Mouse (Mus musculus): ENCODE data around the gene Hjurp. TPM values are rescaled to one million over a fixed set of nuclear protein-coding genes. Genes with fewer than 3 reads are reported as not detected.

The Hjurp gene
- polyA plus RNA-seq, 1 experiment from 2014 or later: 56.3 TPM

GRCm38 (mm10) chr1:88255989-88256754 is 21.3 kb downstream of the Hjurp start:
- no peak for DNase-seq (ENCODE audit: low spot score)
- H3K4me1 ChIP-seq (replicated peaks; ENCODE audit: insufficient read depth, low read length): peaks cover 11% of the 10 kb centered on the region
- no peak for TF ChIP-seq CTCF (IDR thresholded peaks at IDR 0.05; ENCODE audit: low read depth)
- ATAC-seq (replicated peaks; ENCODE audit: low FRiP score, low read depth): no peak
- 0 out of 2 replicates have a peak, but pooled peaks cover 3% of the 10 kb centered on the region for H3K9me3 ChIP-seq (replicated peaks; ENCODE audit: low read length)
- H3K4me2 ChIP-seq (ENCODE audit: low read length): no peak overlapping the region
- peaks cover 15% of the 10 kb centered on the region for H3K36me3 ChIP-seq (ENCODE audit: insufficient read depth, low read length)
- no peak overlapping the region for H3K9ac ChIP-seq (ENCODE audit: low read depth, low read length)
- H3K27ac ChIP-seq: no peak overlapping the region
- 79% methylated on average over 13 of the region's 13 CpGs for WGBS
- H3K27me3 ChIP-seq (ENCODE audit: insufficient read depth, low read length): no peaks in the 10 kb centered on the region
- no peak overlapping the region for H3K4me3 ChIP-seq (replicated peaks; ENCODE audit: low read depth, low read length)

- H3K36me3 ChIP-seq (ENCODE audit: insufficient read depth, low read length): peaks cover 8% of the 10 kb centered on the region; the same call in 1 of the 2 replicates
- no peak overlapping the region for H3K4me2 ChIP-seq (ENCODE audit: low read length)
- no peaks in the 10 kb centered on the region for H3K27me3 ChIP-seq (ENCODE audit: insufficient read depth, low read length)
- no peak for ATAC-seq (replicated peaks; ENCODE audit: low FRiP score, low read depth)
- no peak for DNase-seq (ENCODE audit: low spot score)
- H3K9me3 ChIP-seq (replicated peaks; ENCODE audit: low read length): peaks cover 10% of the 10 kb centered on the region
- WGBS: 61% methylated on average over 2 of the region's 2 CpGs
- no peak overlapping the region for H3K27ac ChIP-seq
- no peak for TF ChIP-seq CTCF (IDR thresholded peaks at IDR 0.05; ENCODE audit: low read depth)
- peaks cover 11% of the 10 kb centered on the region for H3K4me1 ChIP-seq (replicated peaks; ENCODE audit: insufficient read depth, low read length)
- no peak overlapping the region for H3K4me3 ChIP-seq (replicated peaks; ENCODE audit: low read depth, low read length)
- no peak overlapping the region for H3K9ac ChIP-seq (ENCODE audit: low read depth, low read length)
Observed at GRCm38 (mm10) chr1:88255466-88255857, 22.0 kb downstream of the Hjurp start.

GRCm38 (mm10) chr1:88254793-88255465 is 22.5 kb downstream of the Hjurp start:
- Histone ChIP-seq H3K4me3 (replicated peaks; ENCODE audit: low read depth, low read length) (no peak overlapping the region), H3K27me3 (ENCODE audit: insufficient read depth, low read length) (no peaks in the 10 kb centered on the region), H3K4me1 (replicated peaks; ENCODE audit: insufficient read depth, low read length) (peaks cover 8% of the 10 kb centered on the region), H3K9ac (ENCODE audit: low read depth, low read length) (no peak overlapping the region), H3K27ac (no peak overlapping the region), H3K9me3 (replicated peaks; ENCODE audit: low read length) (peaks cover 16% of the 10 kb centered on the region), H3K36me3 (ENCODE audit: insufficient read depth, low read length) (0 out of 2 replicates have a peak, but pooled peaks cover 2% of the 10 kb centered on the region), H3K4me2 (ENCODE audit: low read length) (no peak overlapping the region)
- 79% methylated on average over 12 of the region's 12 CpGs for WGBS
- ATAC-seq (replicated peaks; ENCODE audit: low FRiP score, low read depth) (no peak), DNase-seq (ENCODE audit: low spot score) (no peak)
- no peak for TF ChIP-seq CTCF (IDR thresholded peaks at IDR 0.05; ENCODE audit: low read depth)

- H3K9ac ChIP-seq (ENCODE audit: low read depth, low read length): no peak overlapping the region
- WGBS: 70% methylated on average over 6 of the region's 6 CpGs
- no peak for TF ChIP-seq CTCF (IDR thresholded peaks at IDR 0.05; ENCODE audit: low read depth)
- H3K36me3 ChIP-seq (ENCODE audit: insufficient read depth, low read length): no peaks in the 10 kb centered on the region
- peaks cover 17% of the 10 kb centered on the region for H3K9me3 ChIP-seq (replicated peaks; ENCODE audit: low read length)
- H3K4me1 ChIP-seq (replicated peaks; ENCODE audit: insufficient read depth, low read length): no peaks in the 10 kb centered on the region
- H3K27ac ChIP-seq: no peak overlapping the region
- no peaks in the 10 kb centered on the region for H3K27me3 ChIP-seq (ENCODE audit: insufficient read depth, low read length)
- no peak overlapping the region for H3K4me3 ChIP-seq (replicated peaks; ENCODE audit: low read depth, low read length)
- no peak overlapping the region for H3K4me2 ChIP-seq (ENCODE audit: low read length)
- ATAC-seq (replicated peaks; ENCODE audit: low FRiP score, low read depth) (no peak), DNase-seq (ENCODE audit: low spot score) (no peak)
Observed at GRCm38 (mm10) chr1:88253540-88253939, 23.9 kb downstream of the Hjurp start.

- Histone ChIP-seq H3K27ac (no peak overlapping the region), H3K9ac (ENCODE audit: low read depth, low read length) (no peak overlapping the region), H3K4me2 (ENCODE audit: low read length) (no peak overlapping the region), H3K4me3 (replicated peaks; ENCODE audit: low read depth, low read length) (no peak overlapping the region), H3K4me1 (replicated peaks; ENCODE audit: insufficient read depth, low read length) (no peaks in the 10 kb centered on the region), H3K36me3 (ENCODE audit: insufficient read depth, low read length) (no peaks in the 10 kb centered on the region), H3K9me3 (replicated peaks; ENCODE audit: low read length) (peaks cover 17% of the 10 kb centered on the region), H3K27me3 (ENCODE audit: insufficient read depth, low read length) (no peaks in the 10 kb centered on the region)
- TF ChIP-seq CTCF (IDR thresholded peaks at IDR 0.05; ENCODE audit: low read depth): no peak
- ATAC-seq (replicated peaks; ENCODE audit: low FRiP score, low read depth): 0 out of 2 replicates have a peak, but pooled peaks have one; percentile 8
- no peak for DNase-seq (ENCODE audit: low spot score)
- 62% methylated on average over 8 of the region's 8 CpGs for WGBS
Observed at GRCm38 (mm10) chr1:88253106-88253505, 24.3 kb downstream of the Hjurp start.

GRCm38 (mm10) chr1:88250023-88250422 is 27.4 kb downstream of the Hjurp start:
- Histone ChIP-seq H3K27me3 (ENCODE audit: insufficient read depth, low read length) (no peaks in the 10 kb centered on the region), H3K9me3 (replicated peaks; ENCODE audit: low read length) (peaks cover 35% of the 10 kb centered on the region), H3K4me2 (ENCODE audit: low read length) (no peak overlapping the region), H3K4me1 (replicated peaks; ENCODE audit: insufficient read depth, low read length) (no peaks in the 10 kb centered on the region), H3K9ac (ENCODE audit: low read depth, low read length) (no peak overlapping the region), H3K4me3 (replicated peaks; ENCODE audit: low read depth, low read length) (no peak overlapping the region), H3K27ac (no peak overlapping the region), H3K36me3 (ENCODE audit: insufficient read depth, low read length) (no peaks in the 10 kb centered on the region)
- ATAC-seq (replicated peaks; ENCODE audit: low FRiP score, low read depth): no peak
- no peak for TF ChIP-seq CTCF (IDR thresholded peaks at IDR 0.05; ENCODE audit: low read depth)
- WGBS: 83% methylated on average over 5 of the region's 5 CpGs
- no peak for DNase-seq (ENCODE audit: low spot score)
